Mouse (Mus musculus) limb, embryonic 14.5 days (tissue): ENCODE measurements around the gene Hip1r. TPM values are rescaled to one million over a fixed set of nuclear protein-coding genes. Genes with fewer than 3 reads are reported as not detected.

Source experiments
- ATAC-seq: fragments of 200-750 bp; cut with Nextera tagmentation; 2 replicates; pipeline ENCODE4 v1.8.0; 2017; ENCODE audit warnings: low read depth, moderate number of reproducible peaks, moderate TSS enrichment; ENCODE audit not compliant: low FRiP score
- DNase-seq: peaks from one replicate; pipeline ENCODE4 v3.0.0-alpha.2; 2015; ENCODE audit warnings: low spot score
- H3K27ac ChIP-seq: fragments of 300-500 bp; sonication (generic); replicated peaks from 2 replicates; pipeline ENCODE4 v1.5.1; 2014; ENCODE audit warnings: low read depth, mild to moderate bottlenecking, low read length, moderate library complexity, mixed read lengths
- H3K27me3 ChIP-seq: fragments of 300-500 bp; sonication (generic); 2 replicates; pipeline ENCODE4 v1.6.1; 2014; ENCODE audit warnings: low read length, mixed read lengths; ENCODE audit not compliant: control insufficient read depth, insufficient read depth
- H3K36me3 ChIP-seq: fragments of 300-500 bp; sonication (generic); 2 replicates; pipeline ENCODE4 v1.6.1; 2014; ENCODE audit warnings: mild to moderate bottlenecking, low read length, moderate library complexity, mixed read lengths; ENCODE audit not compliant: control insufficient read depth, insufficient read depth
- H3K4me1 ChIP-seq: fragments of 300-500 bp; sonication (generic); 2 replicates; pipeline ENCODE4 v1.6.1; 2014; ENCODE audit warnings: antibody characterized with exemption, low read length, mixed read lengths; ENCODE audit not compliant: control insufficient read depth, insufficient read depth
- H3K4me2 ChIP-seq: fragments of 300-500 bp; sonication (generic); replicated peaks from 2 replicates; pipeline ENCODE4 v1.6.1; 2014; ENCODE audit warnings: low read depth, mild to moderate bottlenecking, low read length, moderate library complexity; ENCODE audit not compliant: severe bottlenecking
- H3K4me3 ChIP-seq: fragments of 300-500 bp; sonication (generic); replicated peaks from 2 replicates; pipeline ENCODE4 v1.5.1; 2014; ENCODE audit warnings: low read length
- H3K9ac ChIP-seq: fragments of 300-500 bp; sonication (generic); 2 replicates; pipeline ENCODE4 v1.6.1; 2014; ENCODE audit warnings: mild to moderate bottlenecking, low read depth, low read length, moderate library complexity; ENCODE audit not compliant: severe bottlenecking
- H3K9me3 ChIP-seq: fragments of 300-500 bp; sonication (generic); 2 replicates; pipeline ENCODE4 v1.6.1; 2016; ENCODE audit warnings: low read length; ENCODE audit not compliant: control insufficient read depth
- POLR2A ChIP-seq: fragments of 200-500 bp; IDR thresholded peaks from 2 replicates; pipeline ENCODE4 v1.8.0; 2012; ENCODE audit warnings: inconsistent platforms, mild to moderate bottlenecking, moderate library complexity, borderline replicate concordance; ENCODE audit not compliant: insufficient read depth, insufficient read length; ENCODE audit errors: extremely low read depth
- WGBS: fragments of 180-500 bp; shearing (Covaris S2); extraction: QIAGEN DNeasy Blood & Tissue Kit; methylation state at CpG from one replicate; pipeline ENCODE4 v1.1.7; 2014; 5-methylcytosine and 5-hydroxymethylcytosine counted together
- polyA plus RNA-seq, 2 experiments: library from polyadenylated mRNA; depleted of rRNA in 1 of 2; stranded (reverse) in 1 of 2; unstranded in 1 of 2; fragments of >200 nt; fragmentation: Nextera tagmentation in 1 of 2; extraction: Ambion mirVana in 1 of 2; gene quantifications; 2 replicates each; pipeline versions ENCODE4 v1.2.1 to v1.2.3; 2012 to 2014

Gene Hip1r
- polyA plus RNA-seq, 2 experiments = 9.9 to 10.6 TPM

DNA sequence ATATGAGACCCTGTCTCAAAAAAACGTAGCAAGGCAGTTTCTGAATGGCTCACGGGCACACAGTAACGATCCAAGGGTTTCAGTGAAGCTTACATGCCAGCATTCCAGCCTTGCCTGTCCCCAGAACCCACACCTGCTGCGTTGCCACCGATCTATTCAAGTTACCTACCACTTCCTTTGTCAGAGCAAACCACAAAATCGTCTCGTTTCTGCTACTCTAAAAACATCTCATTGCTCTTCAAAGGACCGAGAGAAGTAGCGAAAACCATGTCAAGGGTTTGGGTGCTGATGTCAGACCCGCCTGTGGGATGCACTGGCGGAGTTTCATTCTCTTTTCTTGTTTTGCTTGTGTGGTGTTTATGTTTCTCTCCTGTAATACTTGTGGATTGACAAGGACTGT is 61.0 kb downstream of the Hip1r start:
- DNase-seq (no peak), ATAC-seq (no peak)
- Histone ChIP-seq H3K27ac (no peak overlapping the region), H3K36me3 (no peaks in the 10 kb centered on the region), H3K4me1 (peaks cover 11% of the 10 kb centered on the region), H3K9ac (no peak overlapping the region), H3K9me3 (no peaks in the 10 kb centered on the region), H3K4me3 (no peak overlapping the region), H3K4me2 (no peak overlapping the region), H3K27me3 (no peaks in the 10 kb centered on the region)
- no peak for TF ChIP-seq POLR2A
- WGBS = 71% methylated on average over 11 of the region's 11 CpGs

DNA sequence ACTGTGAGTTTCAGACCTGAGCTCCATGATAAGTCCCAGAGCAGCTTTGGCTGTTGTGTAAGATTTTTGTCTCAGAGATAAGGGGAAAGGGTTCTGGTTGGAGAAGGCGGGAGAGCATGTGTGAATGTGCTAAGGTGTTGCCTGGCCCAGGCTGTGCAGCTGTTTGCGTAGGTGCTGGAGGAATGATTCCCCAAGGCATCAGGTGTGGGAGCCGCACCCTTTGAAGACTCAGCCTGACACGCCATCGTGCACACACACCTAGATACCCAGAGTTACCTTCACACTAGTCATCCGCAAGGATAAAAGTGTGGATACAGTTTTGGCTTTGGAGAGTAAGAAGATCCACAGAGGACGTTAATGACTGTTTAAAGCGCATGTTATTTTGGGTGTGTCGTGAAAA is 62.0 kb downstream of the Hip1r start:
- ATAC-seq (no peak), DNase-seq (no peak)
- H3K36me3 ChIP-seq = no peaks in the 10 kb centered on the region
- peaks cover 6% of the 10 kb centered on the region; the same call in 1 of the 2 replicates for H3K4me1 ChIP-seq
- H3K9me3 ChIP-seq = no peaks in the 10 kb centered on the region
- no peak for TF ChIP-seq POLR2A
- no peak overlapping the region for H3K9ac ChIP-seq
- no peak overlapping the region for H3K27ac ChIP-seq
- no peak overlapping the region for H3K4me2 ChIP-seq
- H3K4me3 ChIP-seq = no peak overlapping the region
- 80% methylated on average over 9 of the region's 9 CpGs for WGBS
- H3K27me3 ChIP-seq = no peaks in the 10 kb centered on the region

DNA sequence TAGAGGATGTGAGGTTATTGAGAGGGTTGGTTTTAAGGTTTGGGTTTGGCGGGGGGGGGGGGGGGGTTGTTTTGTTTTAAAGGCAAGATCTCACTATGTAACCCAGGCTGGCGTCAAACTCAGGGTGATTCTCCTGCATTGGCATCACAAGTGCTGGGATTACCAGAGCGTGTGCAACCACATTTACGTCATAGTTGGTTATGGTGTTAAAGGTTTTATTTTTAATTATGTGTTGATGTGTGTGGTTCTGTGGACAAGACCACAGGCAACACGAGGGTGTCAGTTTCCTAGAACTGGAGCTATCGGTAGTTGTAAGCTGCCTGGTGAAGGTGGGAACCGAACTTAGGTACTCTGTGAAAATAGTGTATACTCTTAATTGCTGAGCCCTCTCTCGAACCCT is 62.4 kb downstream of the Hip1r start:
- no peak overlapping the region for H3K4me3 ChIP-seq
- peaks cover 2% of the 10 kb centered on the region; the same call in 1 of the 2 replicates for H3K4me1 ChIP-seq
- no peak overlapping the region for H3K9ac ChIP-seq
- H3K27ac ChIP-seq = no peak overlapping the region
- no peaks in the 10 kb centered on the region for H3K27me3 ChIP-seq
- no peaks in the 10 kb centered on the region for H3K9me3 ChIP-seq
- TF ChIP-seq POLR2A = no peak
- no peaks in the 10 kb centered on the region for H3K36me3 ChIP-seq
- ATAC-seq = no peak
- no peak for DNase-seq
- H3K4me2 ChIP-seq = no peak overlapping the region
- 66% methylated on average over 8 of the region's 8 CpGs for WGBS

DNA sequence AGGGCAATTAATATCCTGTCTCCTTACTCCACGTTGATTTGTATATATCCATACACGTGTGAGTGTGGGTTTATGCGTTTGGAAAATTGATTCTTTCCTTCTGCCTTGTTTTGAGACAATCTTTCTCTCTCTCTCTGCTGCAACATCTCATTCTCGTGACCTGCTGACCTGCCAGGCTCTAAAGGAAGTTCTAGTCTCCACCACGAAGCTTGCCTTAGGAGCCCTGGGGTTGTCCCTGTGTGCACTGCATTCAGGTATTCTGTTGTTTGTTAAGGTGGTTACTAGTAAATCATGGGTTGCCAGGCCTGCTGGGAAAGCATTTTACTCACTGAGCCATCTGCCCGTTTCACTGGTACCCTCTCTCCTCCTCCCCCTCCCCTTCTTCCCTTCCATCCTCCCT is 62.9 kb downstream of the Hip1r start:
- WGBS = 46% methylated on average over 6 of the region's 6 CpGs
- ATAC-seq (no peak), DNase-seq (no peak)
- Histone ChIP-seq H3K27me3 (no peaks in the 10 kb centered on the region), H3K9ac (no peak overlapping the region), H3K4me1 (no peaks in the 10 kb centered on the region), H3K4me2 (no peak overlapping the region), H3K27ac (no peak overlapping the region), H3K4me3 (no peak overlapping the region), H3K36me3 (no peaks in the 10 kb centered on the region), H3K9me3 (no peaks in the 10 kb centered on the region)
- no peak for TF ChIP-seq POLR2A

- WGBS = 77% methylated on average over 5 of the region's 5 CpGs
- no peak overlapping the region for H3K4me3 ChIP-seq
Observed at GRCm38 (mm10) chr5:124036836-124037235, 63.4 kb downstream of the Hip1r start.

GRCm38 (mm10) chr5:124039602-124040001 is 66.2 kb downstream of the Hip1r start:
- Histone ChIP-seq H3K4me1 (no peaks in the 10 kb centered on the region), H3K9ac (no peak overlapping the region), H3K4me3 (no peak overlapping the region), H3K4me2 (no peak overlapping the region), H3K27ac (no peak overlapping the region), H3K36me3 (no peaks in the 10 kb centered on the region), H3K9me3 (no peaks in the 10 kb centered on the region), H3K27me3 (no peaks in the 10 kb centered on the region)
- DNase-seq = no peak
- 89% methylated on average over 6 of the region's 6 CpGs for WGBS
- no peak for TF ChIP-seq POLR2A
- ATAC-seq = no peak

More at GRCm38 (mm10) chr5:124036836-124037235, 63.4 kb downstream of the Hip1r start:
- Histone ChIP-seq H3K36me3 (no peaks in the 10 kb centered on the region), H3K4me1 (no peaks in the 10 kb centered on the region), H3K9ac (no peak overlapping the region), H3K9me3 (no peaks in the 10 kb centered on the region), H3K27me3 (no peaks in the 10 kb centered on the region), H3K27ac (no peak overlapping the region), H3K4me2 (no peak overlapping the region)
- TF ChIP-seq POLR2A = no peak
- DNase-seq (no peak), ATAC-seq (no peak)
